36 mouse cellular contexts compared by ENCODE assay signal in the genomic region with DNA sequence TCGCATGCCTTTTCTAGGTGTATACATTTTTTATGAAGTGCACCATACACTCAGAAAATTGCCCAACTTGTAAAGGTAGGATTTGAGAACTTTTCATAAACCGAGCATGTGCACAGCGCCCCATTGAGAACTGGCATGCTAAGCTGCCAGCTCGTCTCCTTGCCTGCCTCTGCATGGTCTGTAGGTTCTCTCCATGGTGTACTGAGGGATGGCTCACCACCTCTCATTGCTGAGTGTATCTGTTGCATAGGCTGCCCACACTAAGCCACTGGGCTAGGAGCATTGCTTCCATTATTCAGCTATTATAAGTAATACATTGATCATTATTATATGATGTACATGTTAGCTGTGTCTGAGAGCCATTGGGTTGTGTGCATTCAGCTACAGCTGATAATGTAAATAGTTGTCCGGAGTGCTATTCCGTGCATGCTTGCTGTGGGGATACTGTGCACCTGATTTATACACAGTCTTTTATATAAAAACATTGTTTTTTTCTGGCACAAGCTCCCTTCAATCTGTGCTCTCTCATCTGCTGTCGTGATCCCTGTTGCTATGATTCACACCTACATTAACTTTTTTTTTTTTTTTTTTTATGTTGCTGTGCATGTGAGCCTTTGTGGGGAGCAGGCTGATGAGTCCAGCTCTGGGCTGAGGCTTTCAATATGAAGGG. TPM values are rescaled to one million over a fixed set of nuclear protein-coding genes. Genes with fewer than 3 reads are reported as not detected.
DNase-seq lines count a peak whose midpoint lies in the region; ATAC-seq and TF ChIP-seq lines count a peak whose summit lies in the region.
"Had no signal": no experiment of that assay in that cellular context is flagged by ENCODE, and none has a peak within 500 bp of the region (broad histone marks: within the 10 kb centered on the region; RNA-seq: fewer than 3 reads in every experiment).

No protein-coding gene starts in this region.

- H3K4me3 ChIP-seq in G1E (ENCODE audit: low read depth, low read length), result no peak overlapping the region
- H3K4me3 ChIP-seq in kidney, embryonic 15.5 days (replicated peaks), result no peak overlapping the region
- H3K4me3 ChIP-seq in hindbrain, embryonic 10.5 days, result no peak overlapping the region
- H3K4me3 ChIP-seq: embryonic facial prominence, embryonic 12.5 days; gastrocnemius, adult 2 months; heart, embryonic 15.5 days; liver, embryonic 12.5 days; megakaryocyte, embryonic 14.5 days; neural tube, embryonic 15.5 days had no signal

- peaks cover 39% of the 10 kb centered on the region for H3K4me1 ChIP-seq in G1E (ENCODE audit: insufficient read depth, low read depth, low read length)
- no peaks in the 10 kb centered on the region for H3K4me1 ChIP-seq in kidney, embryonic 15.5 days
- H3K4me1 ChIP-seq in hindbrain, embryonic 10.5 days (replicated peaks), result no peaks in the 10 kb centered on the region
- H3K4me1 ChIP-seq: embryonic facial prominence, embryonic 12.5 days; heart, embryonic 15.5 days; neural tube, embryonic 15.5 days had no signal

- 79% methylated on average over 7 of the region's 7 CpGs for WGBS in kidney, embryonic 15.5 days
- 86% methylated on average over 7 of the region's 7 CpGs for WGBS in hindbrain, embryonic 10.5 days

- DNase-seq in frontal cortex, postnatal 14 days (ENCODE audit: low spot score in 2 of 2), result no peak
- peak; percentile 34 to 55 for DNase-seq in left cerebral cortex, postnatal 25 days (ENCODE audit: low spot score in 2 of 2)
- no peak for DNase-seq in left cerebral cortex, adult 18-20 months (ENCODE audit: low spot score in 2 of 2)
- no peak for DNase-seq in G1E (ENCODE audit: low spot score)
- peak; percentile 36 for DNase-seq in layer of hippocampus, adult 9-10 months (ENCODE audit: low spot score)
- no peak for DNase-seq in hindbrain, embryonic 10.5 days (ENCODE audit: low spot score)
- DNase-seq: adrenal gland, adult 8-10 months; cerebellum, postnatal 36 days; gastrocnemius, adult 2 months; heart, postnatal 36 days; kidney, postnatal 14 days; liver, postnatal 0 days; thymus, adult 2 months; thymus, postnatal 36 days had no signal

- H3K4me2 ChIP-seq in kidney, embryonic 15.5 days, result no peak overlapping the region
- H3K4me2 ChIP-seq: embryonic facial prominence, embryonic 12.5 days; heart, embryonic 15.5 days; hindbrain, embryonic 14.5 days; liver, embryonic 12.5 days; neural tube, embryonic 15.5 days had no signal

- peaks cover 6% of the 10 kb centered on the region for H3K27me3 ChIP-seq in G1E (ENCODE audit: insufficient read depth, low read length)
- peaks cover 7% of the 10 kb centered on the region; the same call in 1 of the 2 replicates for H3K27me3 ChIP-seq in kidney, embryonic 15.5 days
- no peaks in the 10 kb centered on the region for H3K27me3 ChIP-seq in hindbrain, embryonic 10.5 days (ENCODE audit: insufficient read depth, poor library complexity, severe bottlenecking)
- H3K27me3 ChIP-seq: embryonic facial prominence, embryonic 12.5 days; liver, embryonic 12.5 days; neural tube, embryonic 15.5 days had no signal

- ATAC-seq in frontal cortex, adult (ENCODE audit: low TSS enrichment), result peak; percentile 52
- 0 out of 2 replicates have a peak, but pooled peaks have one; percentile 18 for ATAC-seq in G1E (ENCODE audit: extremely low read depth, insufficient number of reproducible peaks, low FRiP score, poor library complexity, severe bottlenecking)
- no peak for ATAC-seq in kidney, embryonic 15.5 days (replicated peaks; ENCODE audit: low FRiP score)
- ATAC-seq: forebrain, embryonic 14.5 days; intestine, postnatal 0 days; liver, postnatal 0 days had no signal

- H3K27ac ChIP-seq in kidney, embryonic 15.5 days, result no peak overlapping the region
- no peak overlapping the region for H3K27ac ChIP-seq in hindbrain, embryonic 10.5 days
- H3K27ac ChIP-seq: embryonic facial prominence, embryonic 12.5 days; gastrocnemius, adult 2 months; heart, embryonic 15.5 days; hindbrain, embryonic 14.5 days; liver, embryonic 12.5 days; neural tube, embryonic 15.5 days had no signal

- no peak overlapping the region for H3K9ac ChIP-seq in kidney, embryonic 15.5 days
- H3K9ac ChIP-seq: embryonic facial prominence, embryonic 12.5 days; heart, embryonic 15.5 days; hindbrain, embryonic 14.5 days; liver, embryonic 12.5 days; liver, postnatal 0 days; neural tube, embryonic 15.5 days had no signal

- no peaks in the 10 kb centered on the region for H3K36me3 ChIP-seq in G1E (replicated peaks)
- H3K36me3 ChIP-seq in kidney, embryonic 15.5 days, result no peaks in the 10 kb centered on the region
- no peaks in the 10 kb centered on the region for H3K36me3 ChIP-seq in hindbrain, embryonic 10.5 days
- H3K36me3 ChIP-seq: embryonic facial prominence, embryonic 12.5 days; heart, embryonic 15.5 days; liver, embryonic 12.5 days; neural tube, embryonic 15.5 days had no signal

- no peak for TF ChIP-seq CTCF in G1E (IDR thresholded peaks at IDR 0.05; ENCODE audit: low read depth, low read length)

- H3K9me3 ChIP-seq in G1E (replicated peaks), result no peaks in the 10 kb centered on the region; the same call in 1 of the 2 replicates
- H3K9me3 ChIP-seq in kidney, embryonic 15.5 days (replicated peaks), result no peaks in the 10 kb centered on the region
- H3K9me3 ChIP-seq in hindbrain, embryonic 10.5 days, result no peaks in the 10 kb centered on the region
- H3K9me3 ChIP-seq: embryonic facial prominence, embryonic 12.5 days; heart, embryonic 15.5 days; liver, embryonic 12.5 days; megakaryocyte, embryonic 14.5 days; neural tube, embryonic 15.5 days had no signal

- intact Hi-C loops in left cerebral cortex, postnatal 25 days (cut with DNase I), result loop anchor here (1.0 to 10.0 kb wide), 4 partner anchors 290 to 639 kb away; no protein-coding TSS in a partner anchor

RNA-seq across cellular contexts. Expression of gene Olfr523, which starts 14.8 kb away (rescaled TPM):
- not detected for total RNA-seq in left cerebral cortex, postnatal 25 days (2021)
- total RNA-seq in left cerebral cortex, adult 18-20 months (2021), result not detected
- not detected in 2 replicates for total RNA-seq in G1E (2014; fragmentation: Nextera tagmentation)
- 0.06 and 0.11 TPM in 2 replicates for total RNA-seq in G1E (2017)
- polyA plus RNA-seq in G1E (2012), result not detected in 2 replicates
- polyA plus RNA-seq in kidney, embryonic 15.5 days (2015; fragmentation: Nextera tagmentation; extraction: Ambion mirVana), result not detected in 2 replicates
- not detected in 2 replicates for polyA plus RNA-seq in hindbrain, embryonic 10.5 days (2016; fragmentation: Nextera tagmentation; extraction: Ambion mirVana)
- total RNA-seq: adrenal gland, adult 8-10 months; adrenal gland, postnatal 4 days; CH12.LX; ES-E14; gastrocnemius, adult 2 months; gastrocnemius, postnatal 4 days; heart, postnatal 36 days; monocyte, adult 5-6 weeks had no signal
- polyA plus RNA-seq: C2C12; embryonic facial prominence, embryonic 12.5 days; forebrain, embryonic 14.5 days; heart, embryonic 15.5 days; hindbrain, embryonic 14.5 days; intestine, postnatal 0 days; limb, embryonic 14.5 days; liver, embryonic 12.5 days; liver, postnatal 0 days; lung, embryonic 16.5 days; midbrain, embryonic 14.5 days; neural tube, embryonic 15.5 days had no signal

RNA-seq across cellular contexts. Expression of gene Olfr524, which starts 17.9 kb away (rescaled TPM):
- not detected for total RNA-seq in left cerebral cortex, postnatal 25 days (2021)
- not detected for total RNA-seq in left cerebral cortex, adult 18-20 months (2021)
- not detected in 2 replicates for total RNA-seq in G1E (2014; fragmentation: Nextera tagmentation)
- total RNA-seq in G1E (2017), result 0.05 and 0.06 TPM in 2 replicates
- polyA plus RNA-seq in G1E (2012), result not detected in 2 replicates
- polyA plus RNA-seq in kidney, embryonic 15.5 days (2015; fragmentation: Nextera tagmentation; extraction: Ambion mirVana), result not detected in 2 replicates
- polyA plus RNA-seq in hindbrain, embryonic 10.5 days (2016; fragmentation: Nextera tagmentation; extraction: Ambion mirVana), result not detected in 2 replicates
- total RNA-seq: adrenal gland, adult 8-10 months; adrenal gland, postnatal 4 days; CH12.LX; ES-E14; gastrocnemius, adult 2 months; gastrocnemius, postnatal 4 days; heart, postnatal 36 days; layer of hippocampus, postnatal 25 days; left cerebral cortex, postnatal 14 days; monocyte, adult 5-6 weeks had no signal
- polyA plus RNA-seq: C2C12; embryonic facial prominence, embryonic 12.5 days; forebrain, embryonic 14.5 days; frontal cortex, adult 2 months; hindbrain, embryonic 14.5 days; intestine, postnatal 0 days; limb, embryonic 14.5 days; liver, embryonic 12.5 days; liver, postnatal 0 days; midbrain, embryonic 14.5 days; neural tube, embryonic 15.5 days had no signal

RNA-seq across cellular contexts. Expression of gene Olfr522, which starts 23.3 kb away (rescaled TPM):
- not detected for total RNA-seq in left cerebral cortex, postnatal 25 days (2021)
- total RNA-seq in left cerebral cortex, adult 18-20 months (2021), result not detected
- total RNA-seq in G1E (2014; fragmentation: Nextera tagmentation), result not detected in 2 replicates
- under 0.01 and 0.05 TPM in 2 replicates for total RNA-seq in G1E (2017)
- not detected in 2 replicates for polyA plus RNA-seq in G1E (2012)
- not detected in 2 replicates for polyA plus RNA-seq in kidney, embryonic 15.5 days (2015; fragmentation: Nextera tagmentation; extraction: Ambion mirVana)
- not detected in 2 replicates for polyA plus RNA-seq in hindbrain, embryonic 10.5 days (2016; fragmentation: Nextera tagmentation; extraction: Ambion mirVana)
- total RNA-seq: adrenal gland, adult 8-10 months; adrenal gland, postnatal 4 days; CH12.LX; ES-E14; gastrocnemius, adult 2 months; gastrocnemius, postnatal 4 days; heart, postnatal 36 days; layer of hippocampus, postnatal 25 days; left cerebral cortex, postnatal 14 days; monocyte, adult 5-6 weeks had no signal
- polyA plus RNA-seq: C2C12; embryonic facial prominence, embryonic 12.5 days; forebrain, embryonic 14.5 days; frontal cortex, adult 2 months; heart, embryonic 15.5 days; hindbrain, embryonic 14.5 days; intestine, postnatal 0 days; limb, embryonic 14.5 days; liver, embryonic 12.5 days; liver, postnatal 0 days; lung, embryonic 16.5 days; midbrain, embryonic 14.5 days; neural tube, embryonic 15.5 days; thymus, adult 2 months had no signal

RNA-seq across cellular contexts. Expression of gene Cd163l1, which starts 30.2 kb away (rescaled TPM):
- total RNA-seq in left cerebral cortex, postnatal 25 days (2021), result not detected
- not detected for total RNA-seq in left cerebral cortex, adult 18-20 months (2021)
- not detected in 2 replicates for total RNA-seq in G1E (2014; fragmentation: Nextera tagmentation)
- not detected in 2 replicates for total RNA-seq in G1E (2017)
- not detected in 2 replicates for polyA plus RNA-seq in G1E (2012)
- polyA plus RNA-seq in kidney, embryonic 15.5 days (2015; fragmentation: Nextera tagmentation; extraction: Ambion mirVana), result not detected in 2 replicates
- polyA plus RNA-seq in hindbrain, embryonic 10.5 days (2016; fragmentation: Nextera tagmentation; extraction: Ambion mirVana), result not detected in 2 replicates
- total RNA-seq: adrenal gland, adult 8-10 months; adrenal gland, postnatal 4 days; CH12.LX; ES-E14; gastrocnemius, adult 2 months; heart, postnatal 36 days had no signal
- polyA plus RNA-seq: C2C12; embryonic facial prominence, embryonic 12.5 days; forebrain, embryonic 14.5 days; hindbrain, embryonic 14.5 days; liver, embryonic 12.5 days; midbrain, embryonic 14.5 days; neural tube, embryonic 15.5 days had no signal

RNA-seq across cellular contexts. Expression of gene Sprn, which starts 33.2 kb away (rescaled TPM):
- total RNA-seq in left cerebral cortex, postnatal 25 days (2021), result 100 to 1,000 TPM; 160 to 172 TPM
- total RNA-seq in left cerebral cortex, adult 18-20 months (2021), result 100 to 1,000 TPM; 119 to 120 TPM
- total RNA-seq in G1E (2014; fragmentation: Nextera tagmentation) (not detected in 2 replicates), G1E (2017) (0.11 TPM in 1 of 2 replicates, not detected in the other)
- not detected in 2 replicates for polyA plus RNA-seq in G1E (2012)
- polyA plus RNA-seq in kidney, embryonic 15.5 days (2015; fragmentation: Nextera tagmentation; extraction: Ambion mirVana), result 0.48 and 0.55 TPM in 2 replicates
- polyA plus RNA-seq in hindbrain, embryonic 10.5 days (2016; fragmentation: Nextera tagmentation; extraction: Ambion mirVana), result 0.46 and 1.4 TPM in 2 replicates
- total RNA-seq: CH12.LX; monocyte, adult 5-6 weeks had no signal
- polyA plus RNA-seq: C2C12; liver, embryonic 12.5 days had no signal

Comparison
In these comparisons a context has a peak if more than half of its experiments do, and no peak if none do; other contexts are left out.
1. DNase-seq: peak in left cerebral cortex, postnatal 25 days (2 of 2) and layer of hippocampus, adult 9-10 months (single experiment); none in frontal cortex, postnatal 14 days (0 of 2), left cerebral cortex, adult 18-20 months (0 of 2), G1E (single experiment) and hindbrain, embryonic 10.5 days (single experiment).